11 mouse cellular contexts compared by ENCODE assay signal in the genomic region with DNA sequence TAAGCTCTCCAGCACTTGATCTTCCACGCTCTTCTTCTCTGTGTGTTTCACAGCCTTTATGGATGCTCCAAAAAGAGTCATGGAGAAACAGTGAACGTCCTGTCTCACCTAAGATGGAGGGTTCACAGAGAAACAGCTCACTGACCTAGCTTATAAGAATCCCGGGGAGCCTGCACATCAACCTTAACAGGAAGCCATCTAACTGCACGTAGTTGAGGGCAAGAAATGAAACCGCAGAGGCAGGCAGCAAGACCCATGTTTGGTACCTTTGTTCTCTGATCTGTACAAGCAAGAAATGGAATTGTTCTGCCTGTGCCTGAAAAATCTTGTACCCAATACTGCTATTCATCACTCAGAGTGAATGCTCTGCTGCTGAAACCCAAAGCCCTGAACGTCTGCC.
"Had no signal": no experiment of that assay in that cellular context is flagged by ENCODE, and none has a peak within 500 bp of the region (broad histone marks: within the 10 kb centered on the region; RNA-seq: fewer than 3 reads in every experiment).

No protein-coding gene starts in this region.

- ATAC-seq: liver, postnatal 0 days; lung, postnatal 0 days; midbrain, embryonic 15.5 days had no signal

- DNase-seq: kidney, adult 9 months; kidney, postnatal 14 days; kidney, postnatal 4 days; left cerebral cortex, postnatal 4 days; liver, postnatal 0 days; lung, embryonic 14.5 days; right cerebral cortex, postnatal 25 days; spleen, adult 18-20 months; thymus, postnatal 25 days had no signal
